Comparison of ENCODE assay signal across 9 mouse cellular contexts in the genomic region with DNA sequence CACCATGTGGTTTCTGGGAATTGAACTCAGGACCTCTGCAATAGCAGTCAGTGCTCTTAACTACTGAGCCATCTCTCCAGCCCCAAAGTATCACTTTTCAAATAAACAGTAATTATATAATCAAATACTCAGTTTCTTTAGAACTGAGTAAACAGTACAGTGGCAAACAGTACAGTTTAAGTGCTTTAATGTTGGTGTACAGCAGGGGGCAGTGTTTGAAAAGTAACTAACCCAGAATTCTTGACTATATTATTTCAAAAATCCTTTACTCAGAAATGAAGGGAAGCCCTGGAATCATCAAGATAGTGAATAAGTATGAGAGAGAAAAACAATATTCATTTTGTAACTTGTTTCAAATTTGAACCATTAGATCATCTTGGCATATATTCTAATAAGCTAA. TPM values are rescaled to one million over a fixed set of nuclear protein-coding genes. Genes with fewer than 3 reads are reported as not detected.
DNase-seq lines count a peak whose midpoint lies in the region; ATAC-seq lines count a peak whose summit lies in the region.
"Had no signal": no experiment of that assay in that cellular context is flagged by ENCODE, and none has a peak within 500 bp of the region (broad histone marks: within the 10 kb centered on the region; RNA-seq: fewer than 3 reads in every experiment).

No protein-coding gene starts in this region.

- H3K27me3 ChIP-seq in hindbrain, embryonic 11.5 days (ENCODE audit: control insufficient read depth, insufficient read depth, low read length) = no peaks in the 10 kb centered on the region
- H3K27me3 ChIP-seq in hindbrain, embryonic 10.5 days (ENCODE audit: insufficient read depth, poor library complexity, severe bottlenecking) = no peaks in the 10 kb centered on the region
- no peaks in the 10 kb centered on the region for H3K27me3 ChIP-seq in midbrain, embryonic 10.5 days (ENCODE audit: low read depth, poor library complexity, severe bottlenecking)
- H3K27me3 ChIP-seq: heart, embryonic 13.5 days had no signal

- H3K4me1 ChIP-seq in hindbrain, embryonic 11.5 days (replicated peaks; ENCODE audit: control insufficient read depth, insufficient read depth, low read length) = no peaks in the 10 kb centered on the region
- H3K4me1 ChIP-seq in hindbrain, embryonic 10.5 days (replicated peaks) = no peaks in the 10 kb centered on the region
- H3K4me1 ChIP-seq in midbrain, embryonic 10.5 days = no peaks in the 10 kb centered on the region
- H3K4me1 ChIP-seq: heart, embryonic 13.5 days had no signal

- H3K27ac ChIP-seq in hindbrain, embryonic 11.5 days (ENCODE audit: low read depth, low read length) = no peak overlapping the region
- no peak overlapping the region for H3K27ac ChIP-seq in hindbrain, embryonic 10.5 days
- no peak overlapping the region for H3K27ac ChIP-seq in midbrain, embryonic 10.5 days (replicated peaks)
- H3K27ac ChIP-seq: heart, embryonic 13.5 days had no signal

- H3K4me2 ChIP-seq in hindbrain, embryonic 11.5 days (replicated peaks; ENCODE audit: low read depth, low read length) = no peak overlapping the region
- H3K4me2 ChIP-seq: heart, embryonic 13.5 days had no signal

- H3K9ac ChIP-seq in hindbrain, embryonic 11.5 days (ENCODE audit: low read depth, low read length) = no peak overlapping the region
- H3K9ac ChIP-seq: heart, embryonic 13.5 days had no signal

- H3K4me3 ChIP-seq in hindbrain, embryonic 11.5 days (ENCODE audit: low read depth, low read length) = no peak overlapping the region
- no peak overlapping the region for H3K4me3 ChIP-seq in hindbrain, embryonic 10.5 days
- no peak overlapping the region for H3K4me3 ChIP-seq in midbrain, embryonic 10.5 days
- H3K4me3 ChIP-seq: heart, embryonic 13.5 days had no signal

- DNase-seq in hindbrain, embryonic 11.5 days (ENCODE audit: low spot score) = peak; percentile 65
- no peak for DNase-seq in hindbrain, embryonic 10.5 days (ENCODE audit: low spot score)
- DNase-seq in right cerebral cortex, adult 2 months (ENCODE audit: low spot score in 2 of 2) = peak; percentile 29 to 61
- no peak for DNase-seq in right cerebral cortex, postnatal 25 days
- peak; percentile 25 for DNase-seq in kidney, postnatal 14 days
- DNase-seq in retina, postnatal 1 day = peak; percentile 58
- no peak for DNase-seq in midbrain, embryonic 10.5 days (ENCODE audit: low spot score)

- H3K9me3 ChIP-seq in hindbrain, embryonic 11.5 days (ENCODE audit: control insufficient read depth, low read length) = no peaks in the 10 kb centered on the region
- H3K9me3 ChIP-seq in hindbrain, embryonic 10.5 days = no peaks in the 10 kb centered on the region
- no peaks in the 10 kb centered on the region for H3K9me3 ChIP-seq in midbrain, embryonic 10.5 days (replicated peaks)
- H3K9me3 ChIP-seq: heart, embryonic 13.5 days had no signal

- no peaks in the 10 kb centered on the region for H3K36me3 ChIP-seq in hindbrain, embryonic 11.5 days (ENCODE audit: control insufficient read depth, insufficient read depth, low read length)
- no peaks in the 10 kb centered on the region for H3K36me3 ChIP-seq in hindbrain, embryonic 10.5 days
- H3K36me3 ChIP-seq in midbrain, embryonic 10.5 days = no peaks in the 10 kb centered on the region
- H3K36me3 ChIP-seq: heart, embryonic 13.5 days had no signal

- no peak for ATAC-seq in hindbrain, embryonic 11.5 days (ENCODE audit: low FRiP score)
- peak; percentile 68 for ATAC-seq in activated CD4-positive, CD25-positive, alpha-beta regulatory T cell, adult 4 months

RNA-seq across cellular contexts. Expression of gene Spdya, which starts 9.8 kb away (rescaled TPM):
- polyA plus RNA-seq in hindbrain, embryonic 11.5 days (2014; fragmentation: Nextera tagmentation; extraction: Ambion mirVana) = 1.0 and 1.5 TPM in 2 replicates
- polyA plus RNA-seq in hindbrain, embryonic 10.5 days (2016; fragmentation: Nextera tagmentation; extraction: Ambion mirVana) = 0.92 and 1.3 TPM in 2 replicates
- polyA plus RNA-seq in activated CD4-positive, CD25-positive, alpha-beta regulatory T cell, adult 4 months (2017; shearing (Covaris generic)) = under 1 TPM; 0.54 to 0.93 TPM
- polyA plus RNA-seq in midbrain, embryonic 10.5 days (2016; fragmentation: Nextera tagmentation; extraction: Ambion mirVana) = 1.2 and 1.6 TPM in 2 replicates

RNA-seq across cellular contexts. Expression of gene Ndc80, which starts 35.0 kb away (rescaled TPM):
- polyA plus RNA-seq in hindbrain, embryonic 11.5 days (2014; fragmentation: Nextera tagmentation; extraction: Ambion mirVana) = 50.8 and 54.8 TPM in 2 replicates
- 38.4 and 59.5 TPM in 2 replicates for polyA plus RNA-seq in hindbrain, embryonic 10.5 days (2016; fragmentation: Nextera tagmentation; extraction: Ambion mirVana)
- 10 to 100 TPM; 23.7 to 24.7 TPM for polyA plus RNA-seq in activated CD4-positive, CD25-positive, alpha-beta regulatory T cell, adult 4 months (2017; shearing (Covaris generic))
- 65.6 and 66.2 TPM in 2 replicates for polyA plus RNA-seq in midbrain, embryonic 10.5 days (2016; fragmentation: Nextera tagmentation; extraction: Ambion mirVana)

RNA-seq across cellular contexts. Expression of gene Wdr43, which starts 54.1 kb away (rescaled TPM):
- polyA plus RNA-seq in hindbrain, embryonic 11.5 days (2014; fragmentation: Nextera tagmentation; extraction: Ambion mirVana) = 75.4 and 85.4 TPM in 2 replicates
- polyA plus RNA-seq in hindbrain, embryonic 10.5 days (2016; fragmentation: Nextera tagmentation; extraction: Ambion mirVana) = 59.9 and 94.3 TPM in 2 replicates
- 100 to 1,000 TPM; 106 to 132 TPM for polyA plus RNA-seq in activated CD4-positive, CD25-positive, alpha-beta regulatory T cell, adult 4 months (2017; shearing (Covaris generic))
- polyA plus RNA-seq in midbrain, embryonic 10.5 days (2016; fragmentation: Nextera tagmentation; extraction: Ambion mirVana) = 92.7 and 102 TPM in 2 replicates

Comparison
In these comparisons a context has a peak if more than half of its experiments do, and no peak if none do; other contexts are left out.
1. DNase-seq: peak in hindbrain, embryonic 11.5 days (single experiment), right cerebral cortex, adult 2 months (2 of 2), kidney, postnatal 14 days (single experiment) and retina, postnatal 1 day (single experiment); none in hindbrain, embryonic 10.5 days (single experiment), right cerebral cortex, postnatal 25 days (single experiment) and midbrain, embryonic 10.5 days (single experiment).